Mouse (Mus musculus): Measurements from ENCODE around the gene 4933412E24Rik.

DNA sequence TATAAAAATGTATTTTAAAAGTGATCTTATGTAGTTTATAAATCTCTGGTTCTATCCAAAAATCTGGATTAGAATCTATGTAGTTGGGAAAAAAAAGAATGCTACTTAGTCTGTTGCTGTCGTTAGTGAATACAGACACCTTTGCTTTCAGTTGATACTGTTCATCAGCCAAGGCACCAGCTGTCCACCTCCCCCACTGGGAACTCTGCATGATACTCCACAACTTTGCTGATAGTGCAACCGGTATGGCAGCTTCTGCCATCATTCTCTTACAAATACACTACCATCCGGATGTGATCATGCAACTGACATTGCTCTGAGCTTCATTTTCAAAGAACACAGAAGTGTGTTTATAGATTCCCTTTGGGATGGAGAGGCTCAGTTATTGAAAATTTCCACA is 4.8 kb upstream of the 4933412E24Rik start:
- TF ChIP-seq CTCF (IDR thresholded peaks at IDR 0.05; ENCODE audit: borderline replicate concordance, control insufficient read depth, extremely low read depth, insufficient read depth, low read length, poor library complexity) (no peak), POLR2A (IDR thresholded peaks at IDR 0.05; ENCODE audit: control insufficient read depth, extremely low read depth, insufficient read depth, low read length, poor library complexity) (no peak)

Data from thymus, adult 2 months (tissue).